Mouse (Mus musculus) layer of hippocampus, postnatal 25 days (tissue): ENCODE measurements at regions not wholly inside any gene's neighbourhood (a gene's known extent, or its start where the extent isn't known, plus 50 kb on each side); places are given as distances from the start of the nearest gene placed in this dataset.

Experiments
- DNase-seq, 2 experiments: peaks; one replicate each; pipeline ENCODE4 v3.0.0; 2022; ENCODE audit warnings: mixed read lengths in 2 of 2, low spot score in 1 of 2; ENCODE audit errors: extremely low spot score in 1 of 2

- DNase-seq, result no peak
Observed at GRCm38 (mm10) chr6:108910330-108910729, 81.9 kb downstream of the Edem1 start.

- DNase-seq, result no peak
Observed at GRCm38 (mm10) chr6:108912539-108912938, 84.1 kb downstream of the Edem1 start.

- DNase-seq, result no peak
Observed at GRCm38 (mm10) chr6:108919372-108919913, 91.0 kb downstream of the Edem1 start.

GRCm38 (mm10) chr6:108921181-108921580, 92.7 kb downstream of the Edem1 start:
- DNase-seq, result no peak

- no peak for DNase-seq
Observed at GRCm38 (mm10) chr6:108922564-108922963, 94.1 kb downstream of the Edem1 start.

- DNase-seq, result no peak
Observed at GRCm38 (mm10) chr6:108928981-108929380, 100.5 kb downstream of the Edem1 start.

- no peak for DNase-seq
Observed at GRCm38 (mm10) chr6:108938646-108939045, 110.2 kb downstream of the Edem1 start.

GRCm38 (mm10) chr6:108942288-108942687, 113.8 kb downstream of the Edem1 start:
- no peak for DNase-seq

GRCm38 (mm10) chr6:108952389-108952788, 123.9 kb downstream of the Edem1 start:
- DNase-seq, result no peak

- no peak for DNase-seq
Observed at GRCm38 (mm10) chr6:108962810-108963209, 134.4 kb downstream of the Edem1 start.

- peak; percentile 46 to 84 for DNase-seq
Observed at GRCm38 (mm10) chr6:108963295-108963694, 134.9 kb downstream of the Edem1 start.

GRCm38 (mm10) chr6:108969477-108970176, 141.2 kb downstream of the Edem1 start:
- DNase-seq, result no peak

- no peak for DNase-seq
Observed at GRCm38 (mm10) chr6:108971415-108972089, 143.1 kb downstream of the Edem1 start.

GRCm38 (mm10) chr6:108973701-108974100, 145.3 kb downstream of the Edem1 start:
- DNase-seq, result no peak

GRCm38 (mm10) chr6:108989506-108989905, 161.1 kb downstream of the Edem1 start:
- DNase-seq, result no peak

- DNase-seq, result no peak
Observed at GRCm38 (mm10) chr6:108993743-108994142, 165.3 kb downstream of the Edem1 start.

- DNase-seq, result no peak
Observed at GRCm38 (mm10) chr6:109004443-109004842, 176.0 kb downstream of the Edem1 start.

GRCm38 (mm10) chr6:109009364-109009763, 180.9 kb downstream of the Edem1 start:
- no peak for DNase-seq

GRCm38 (mm10) chr6:109009793-109010192, 181.4 kb downstream of the Edem1 start:
- no peak for DNase-seq

- no peak for DNase-seq
Observed at GRCm38 (mm10) chr6:109019731-109020130, 191.3 kb downstream of the Edem1 start.
